In genomic region chr8:123348237-123348843, GRCm38 (mm10) we compare ENCODE assay signal across 9 mouse cellular contexts. TPM values are rescaled to one million over a fixed set of nuclear protein-coding genes. Genes with fewer than 3 reads are reported as not detected.
DNase-seq lines count a peak whose midpoint lies in the region; ATAC-seq lines count a peak whose summit lies in the region.
"Had no signal": no experiment of that assay in that cellular context is flagged by ENCODE, and none has a peak within 500 bp of the region (broad histone marks: within the 10 kb centered on the region; RNA-seq: fewer than 3 reads in every experiment).

No protein-coding gene starts in this region.

- H3K4me2 ChIP-seq in limb, embryonic 12.5 days, result no peak overlapping the region; the same call in 1 of the 2 replicates
- H3K4me2 ChIP-seq in stomach, embryonic 16.5 days (ENCODE audit: low read depth, low read length), result no peak overlapping the region

- peaks cover 43% of the 10 kb centered on the region for H3K4me1 ChIP-seq in embryonic facial prominence, embryonic 10.5 days
- peaks cover 30% of the 10 kb centered on the region for H3K4me1 ChIP-seq in hindbrain, embryonic 10.5 days (replicated peaks)
- H3K4me1 ChIP-seq in limb, embryonic 12.5 days (replicated peaks), result peaks cover 12% of the 10 kb centered on the region
- H3K4me1 ChIP-seq in stomach, embryonic 16.5 days (ENCODE audit: control insufficient read depth, insufficient read depth, low read length), result peaks cover 21% of the 10 kb centered on the region

- WGBS in embryonic facial prominence, embryonic 10.5 days, result 35% methylated on average over 9 of the region's 9 CpGs
- 63% methylated on average over 9 of the region's 9 CpGs for WGBS in hindbrain, embryonic 10.5 days
- 32% methylated on average over 9 of the region's 9 CpGs for WGBS in limb, embryonic 12.5 days
- WGBS in stomach, embryonic 16.5 days, result 31% methylated on average over 9 of the region's 9 CpGs

- H3K27me3 ChIP-seq in embryonic facial prominence, embryonic 10.5 days (replicated peaks; ENCODE audit: low read depth, poor library complexity, severe bottlenecking), result 0 out of 2 replicates have a peak, but pooled peaks cover 1% of the 10 kb centered on the region
- H3K27me3 ChIP-seq in hindbrain, embryonic 10.5 days (ENCODE audit: insufficient read depth, poor library complexity, severe bottlenecking), result no peaks in the 10 kb centered on the region
- peaks cover 6% of the 10 kb centered on the region; the same call in 1 of the 2 replicates for H3K27me3 ChIP-seq in limb, embryonic 12.5 days
- H3K27me3 ChIP-seq in stomach, embryonic 16.5 days (ENCODE audit: control insufficient read depth, insufficient read depth, low read length), result 0 out of 2 replicates have a peak, but pooled peaks cover 3% of the 10 kb centered on the region

- H3K9me3 ChIP-seq in embryonic facial prominence, embryonic 10.5 days, result no peaks in the 10 kb centered on the region
- H3K9me3 ChIP-seq in hindbrain, embryonic 10.5 days, result no peaks in the 10 kb centered on the region
- no peaks in the 10 kb centered on the region for H3K9me3 ChIP-seq in limb, embryonic 12.5 days
- H3K9me3 ChIP-seq in stomach, embryonic 16.5 days (replicated peaks; ENCODE audit: control insufficient read depth, low read length), result no peaks in the 10 kb centered on the region

- H3K4me3 ChIP-seq in embryonic facial prominence, embryonic 10.5 days, result 0 out of 2 replicates have a peak overlapping the region, but pooled peaks have one; percentile 23
- no peak overlapping the region for H3K4me3 ChIP-seq in hindbrain, embryonic 10.5 days
- no peak overlapping the region for H3K4me3 ChIP-seq in limb, embryonic 12.5 days (replicated peaks)
- H3K4me3 ChIP-seq in stomach, embryonic 16.5 days (replicated peaks; ENCODE audit: low read length), result no peak overlapping the region
- H3K4me3 ChIP-seq: erythroblast, embryonic 14.5 days had no signal

- no peak for ATAC-seq in limb, embryonic 12.5 days (ENCODE audit: insufficient number of reproducible peaks, insufficient read depth, low FRiP score, low TSS enrichment, low read depth)
- peak; percentile 63; the same call in 1 of the 2 replicates for ATAC-seq in stomach, embryonic 16.5 days (ENCODE audit: insufficient read depth, low FRiP score)
- no peak for ATAC-seq in frontal cortex, adult (ENCODE audit: low TSS enrichment)

- H3K9ac ChIP-seq in limb, embryonic 12.5 days (replicated peaks), result no peak overlapping the region
- no peak overlapping the region for H3K9ac ChIP-seq in stomach, embryonic 16.5 days (ENCODE audit: low read length)

- intact Hi-C loops in left cerebral cortex, postnatal 14 days (cut with DNase I), result no loop called here

- H3K36me3 ChIP-seq in embryonic facial prominence, embryonic 10.5 days (replicated peaks), result no peaks in the 10 kb centered on the region
- H3K36me3 ChIP-seq in hindbrain, embryonic 10.5 days, result peaks cover 13% of the 10 kb centered on the region; the same call in 1 of the 2 replicates
- no peaks in the 10 kb centered on the region for H3K36me3 ChIP-seq in limb, embryonic 12.5 days
- H3K36me3 ChIP-seq in stomach, embryonic 16.5 days (ENCODE audit: control insufficient read depth, insufficient read depth, low read length), result no peaks in the 10 kb centered on the region

- peak; percentile 52 to 61 for DNase-seq in left cerebral cortex, postnatal 14 days (ENCODE audit: low spot score in 2 of 2)
- no peak for DNase-seq in left cerebral cortex, adult 18-20 months (ENCODE audit: low spot score in 2 of 2)
- DNase-seq in embryonic facial prominence, embryonic 10.5 days (ENCODE audit: low spot score), result peak; percentile 75
- DNase-seq in hindbrain, embryonic 10.5 days (ENCODE audit: low spot score), result peak; percentile 54
- DNase-seq in spleen, postnatal 36 days (ENCODE audit: low spot score in 2 of 2), result no peak

- peak overlapping the region; percentile 73 for H3K27ac ChIP-seq in embryonic facial prominence, embryonic 10.5 days (replicated peaks)
- H3K27ac ChIP-seq in hindbrain, embryonic 10.5 days, result peak overlapping the region; percentile 20; the same call in 1 of the 2 replicates
- peak overlapping the region; percentile 30; the same call in 1 of the 2 replicates for H3K27ac ChIP-seq in limb, embryonic 12.5 days
- peak overlapping the region; percentile 13; the same call in 1 of the 2 replicates for H3K27ac ChIP-seq in stomach, embryonic 16.5 days (ENCODE audit: low read length)

RNA-seq across cellular contexts. Expression of gene Spire2, which starts 15.8 kb away (rescaled TPM):
- 10 to 100 TPM; 16.3 to 17.1 TPM for total RNA-seq in left cerebral cortex, postnatal 14 days (2021)
- 10 to 100 TPM; 19.0 to 20.1 TPM for total RNA-seq in left cerebral cortex, adult 18-20 months (2021)
- polyA plus RNA-seq in embryonic facial prominence, embryonic 10.5 days (2016; fragmentation: Nextera tagmentation; extraction: Ambion mirVana), result 4.3 and 5.8 TPM in 2 replicates
- polyA plus RNA-seq in hindbrain, embryonic 10.5 days (2016; fragmentation: Nextera tagmentation; extraction: Ambion mirVana), result 10.8 and 19.5 TPM in 2 replicates
- polyA plus RNA-seq in limb, embryonic 12.5 days (2016; fragmentation: Nextera tagmentation; extraction: Ambion mirVana), result 1.4 and 1.8 TPM in 2 replicates
- 2.7 TPM in 2 replicates for polyA plus RNA-seq in stomach, embryonic 16.5 days (2015; fragmentation: Nextera tagmentation; extraction: Ambion mirVana)

RNA-seq across cellular contexts. Expression of gene Tcf25, which starts 25.2 kb away (rescaled TPM):
- total RNA-seq in left cerebral cortex, postnatal 14 days (2021), result 100 to 1,000 TPM; 541 to 593 TPM
- total RNA-seq in left cerebral cortex, adult 18-20 months (2021), result 100 to 1,000 TPM; 565 to 596 TPM
- 141 and 144 TPM in 2 replicates for polyA plus RNA-seq in embryonic facial prominence, embryonic 10.5 days (2016; fragmentation: Nextera tagmentation; extraction: Ambion mirVana)
- 159 and 169 TPM in 2 replicates for polyA plus RNA-seq in hindbrain, embryonic 10.5 days (2016; fragmentation: Nextera tagmentation; extraction: Ambion mirVana)
- polyA plus RNA-seq in limb, embryonic 12.5 days (2016; fragmentation: Nextera tagmentation; extraction: Ambion mirVana), result 149 and 151 TPM in 2 replicates
- polyA plus RNA-seq in stomach, embryonic 16.5 days (2015; fragmentation: Nextera tagmentation; extraction: Ambion mirVana), result 167 and 177 TPM in 2 replicates

RNA-seq across cellular contexts. Expression of gene Fanca, which starts 30.0 kb away (rescaled TPM):
- 1 to 10 TPM; 4.1 to 6.5 TPM for total RNA-seq in left cerebral cortex, postnatal 14 days (2021)
- 1 to 10 TPM; 1.5 to 1.9 TPM for total RNA-seq in left cerebral cortex, adult 18-20 months (2021)
- 49.4 and 52.3 TPM in 2 replicates for polyA plus RNA-seq in embryonic facial prominence, embryonic 10.5 days (2016; fragmentation: Nextera tagmentation; extraction: Ambion mirVana)
- 35.3 and 40.9 TPM in 2 replicates for polyA plus RNA-seq in hindbrain, embryonic 10.5 days (2016; fragmentation: Nextera tagmentation; extraction: Ambion mirVana)
- 37.0 and 40.0 TPM in 2 replicates for polyA plus RNA-seq in limb, embryonic 12.5 days (2016; fragmentation: Nextera tagmentation; extraction: Ambion mirVana)
- polyA plus RNA-seq in stomach, embryonic 16.5 days (2015; fragmentation: Nextera tagmentation; extraction: Ambion mirVana), result 18.1 and 18.9 TPM in 2 replicates

RNA-seq across cellular contexts. Expression of gene Mc1r, which starts 58.6 kb away (rescaled TPM):
- total RNA-seq in left cerebral cortex, postnatal 14 days (2021), result under 1 TPM in 1 of 2 experiments, not detected in 1; 0.09 TPM
- under 1 TPM in 1 of 2 experiments, not detected in 1; 0.12 TPM for total RNA-seq in left cerebral cortex, adult 18-20 months (2021)
- polyA plus RNA-seq in embryonic facial prominence, embryonic 10.5 days (2016; fragmentation: Nextera tagmentation; extraction: Ambion mirVana), result not detected in 2 replicates
- 0.05 and 0.21 TPM in 2 replicates for polyA plus RNA-seq in hindbrain, embryonic 10.5 days (2016; fragmentation: Nextera tagmentation; extraction: Ambion mirVana)
- not detected in 2 replicates for polyA plus RNA-seq in limb, embryonic 12.5 days (2016; fragmentation: Nextera tagmentation; extraction: Ambion mirVana)
- polyA plus RNA-seq in stomach, embryonic 16.5 days (2015; fragmentation: Nextera tagmentation; extraction: Ambion mirVana), result not detected in 2 replicates

Comparison
In these comparisons a context has a peak if more than half of its experiments do, and no peak if none do; other contexts are left out.
1. DNase-seq: peak in left cerebral cortex, postnatal 14 days (2 of 2), embryonic facial prominence, embryonic 10.5 days (single experiment) and hindbrain, embryonic 10.5 days (single experiment); none in left cerebral cortex, adult 18-20 months (0 of 2) and spleen, postnatal 36 days (0 of 2).
2. H3K27ac ChIP-seq: peak in every context shown above with its lines; median percentile 73 in embryonic facial prominence, embryonic 10.5 days; 30 in limb, embryonic 12.5 days; 20 in hindbrain, embryonic 10.5 days; 13 in stomach, embryonic 16.5 days.